Mouse (Mus musculus): Measurements from ENCODE around the gene Boll. TPM values are rescaled to one million over a fixed set of nuclear protein-coding genes. Genes with fewer than 3 reads are reported as not detected.
A peak's percentile ranks its signal among the peaks of the same experiment; 100 is the strongest.

Boll gene
- total and polyA plus RNA-seq, 3 experiments, result not detected

DNA sequence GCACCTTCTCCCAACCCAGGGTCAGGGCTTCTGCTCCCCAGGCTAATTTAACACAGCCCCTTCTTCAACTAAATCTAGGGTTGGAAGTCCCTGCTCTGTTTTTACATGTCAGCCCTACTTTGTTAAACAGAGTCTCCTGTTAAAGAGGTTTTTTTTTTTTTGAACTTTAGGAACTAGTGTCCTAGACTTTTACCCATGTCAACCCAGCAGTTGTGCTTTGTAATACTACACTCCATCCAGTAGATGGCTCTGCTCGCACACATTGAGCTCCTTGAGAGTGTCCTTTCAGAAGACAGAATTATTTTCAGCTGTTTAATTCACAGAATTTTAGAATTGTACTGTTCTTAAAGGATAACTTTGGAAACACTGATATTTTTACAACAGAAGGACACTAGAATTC, 124.0 kb downstream of the Boll start:
- in situ Hi-C loops (cut with MboI; ENCODE audit: low pct_ligation_motif_present, low pct_unique_long_range_greater_than_20kb, low sequenced_read_pairs), result no loop called here
- peak; percentile 77 for DNase-seq (ENCODE audit: extremely low read depth)
- H3K4me1 ChIP-seq (ENCODE audit: control insufficient read depth in 1 of 2, insufficient read depth in 2 of 2), result peaks cover 0 to 38% of the 10 kb centered on the region in 2 experiments; a peak in 2 of 4 replicates
- H3K36me3 ChIP-seq (replicated peaks in 1 of 2; ENCODE audit: control insufficient read depth in 1 of 2, insufficient read depth in 1 of 2, low read length in 1 of 2), result peaks cover 0 to 37% of the 10 kb centered on the region in 2 experiments
- peak overlapping the region; percentile 56; the same call in 1 of the 2 replicates for H3K9ac ChIP-seq (ENCODE audit: insufficient read depth, low read depth)
- TF ChIP-seq RCOR1 (conservative IDR thresholded peaks at IDR 0.05; ENCODE audit: low read depth, low read length) (no peak), CTCF (conservative IDR thresholded peaks at IDR 0.05 in 1 of 2, IDR thresholded peaks at IDR 0.05 in 1 of 2; ENCODE audit: low read depth in 2 of 2, low read length in 2 of 2) (peak; percentile 51 to 83; a peak in 3 of 4 replicates), GABPA (IDR thresholded peaks at IDR 0.05; ENCODE audit: insufficient replicate concordance, low read depth, low read length) (no peak), NELFE (IDR thresholded peaks at IDR 0.05; ENCODE audit: low read depth, low read length) (no peak), UBTF (IDR thresholded peaks at IDR 0.05; ENCODE audit: low read depth, low read length) (no peak), RAD21 (IDR thresholded peaks at IDR 0.05; ENCODE audit: low read depth, low read length) (peak; percentile 83), ELF1 (IDR thresholded peaks at IDR 0.05; ENCODE audit: low read depth, low read length) (no peak), MXI1 (IDR thresholded peaks at IDR 0.05; ENCODE audit: low read depth, low read length) (no peak), HCFC1 (IDR thresholded peaks at IDR 0.05; ENCODE audit: low read depth, low read length) (no peak), NRF1 (IDR thresholded peaks at IDR 0.05; ENCODE audit: low read depth, low read length) (no peak), MAX (IDR thresholded peaks at IDR 0.05; ENCODE audit: low read length) (no peak), MYC (IDR thresholded peaks at IDR 0.05; ENCODE audit: low read depth, low read length) (0 out of 2 replicates have a peak, but pooled peaks have one; percentile 46), SIN3A (IDR thresholded peaks at IDR 0.05; ENCODE audit: low read length) (no peak), ZNF384 (IDR thresholded peaks at IDR 0.05; ENCODE audit: low read depth, low read length) (peak; percentile 61), MEF2A (IDR thresholded peaks at IDR 0.05; ENCODE audit: borderline replicate concordance, low read depth, low read length) (no peak), PAX5 (IDR thresholded peaks at IDR 0.05; ENCODE audit: low read length) (no peak), E2F4 (IDR thresholded peaks at IDR 0.05; ENCODE audit: insufficient replicate concordance, low read depth, low read length) (no peak), MAZ (IDR thresholded peaks at IDR 0.05; ENCODE audit: low read depth, low read length) (no peak), JUND (conservative IDR thresholded peaks at IDR 0.05; ENCODE audit: low read depth, low read length) (no peak), TBP (conservative IDR thresholded peaks at IDR 0.05; ENCODE audit: low read depth, low read length) (no peak), MAFK (IDR thresholded peaks at IDR 0.05; ENCODE audit: insufficient replicate concordance, low read length) (no peak), ZMIZ1 (IDR thresholded peaks at IDR 0.05; ENCODE audit: low read depth, low read length) (no peak), ZKSCAN1 (IDR thresholded peaks at IDR 0.05; ENCODE audit: borderline replicate concordance, low read depth, low read length) (no peak), POLR2AphosphoS2 (IDR thresholded peaks at IDR 0.05; ENCODE audit: low read depth, low read length) (no peak), POLR2A (IDR thresholded peaks at IDR 0.05; ENCODE audit: low read depth, low read length) (no peak), BHLHE40 (IDR thresholded peaks at IDR 0.05; ENCODE audit: low read depth, low read length) (no peak), EP300 (IDR thresholded peaks at IDR 0.05; ENCODE audit: low read length) (no peak), CHD1 (IDR thresholded peaks at IDR 0.05; ENCODE audit: low read depth, low read length) (no peak), ETS1 (conservative IDR thresholded peaks at IDR 0.05; ENCODE audit: low read depth, low read length) (no peak), SMC3 (IDR thresholded peaks at IDR 0.05; ENCODE audit: low read depth, low read length) (peak; percentile 66), USF2 (conservative IDR thresholded peaks at IDR 0.05; ENCODE audit: low read depth, low read length) (no peak), KAT2A (IDR thresholded peaks at IDR 0.05; ENCODE audit: insufficient replicate concordance, low read length) (no peak), JUN (IDR thresholded peaks at IDR 0.05; ENCODE audit: insufficient read depth, low read depth, low read length) (no peak), IRF4 (IDR thresholded peaks at IDR 0.05; ENCODE audit: low read depth, low read length) (no peak), USF1 (IDR thresholded peaks at IDR 0.05; ENCODE audit: low read depth, low read length) (no peak)
- H3K4me2 ChIP-seq (ENCODE audit: insufficient read depth, low read depth, poor library complexity, severe bottlenecking), result peak overlapping the region; percentile 83
- H3K79me2 ChIP-seq (replicated peaks; ENCODE audit: control insufficient read depth, extremely low read depth, insufficient read depth, poor library complexity, severe bottlenecking), result peaks cover 46% of the 10 kb centered on the region
- H3K9me3 ChIP-seq (replicated peaks; ENCODE audit: low read length), result peaks cover 2% of the 10 kb centered on the region
- H3K4me3 ChIP-seq (replicated peaks in 1 of 3; ENCODE audit: low read depth in 2 of 3, low read length in 2 of 3, poor library complexity in 1 of 3), result peak overlapping the region in 2 of 3 experiments; percentile 89 to 97
- H3K27me3 ChIP-seq (replicated peaks), result no peaks in the 10 kb centered on the region
- dilution Hi-C loops (cut with MboI; ENCODE audit: extremely low pct_ligation_motif_present, extremely low pct_unique_long_range_greater_than_20kb, low sequenced_read_pairs), result no loop called here
- no peak overlapping the region for H3K27ac ChIP-seq (ENCODE audit: insufficient read depth, low read depth)

Measured in CH12.LX (cell line).